Mouse (Mus musculus) lung, postnatal 14 days (tissue): ENCODE measurements around the gene 9130204L05Rik.

Experiments used
- DNase-seq: peaks from one replicate; pipeline ENCODE4 v3.0.0; 2021

The 9130204L05Rik gene

DNA sequence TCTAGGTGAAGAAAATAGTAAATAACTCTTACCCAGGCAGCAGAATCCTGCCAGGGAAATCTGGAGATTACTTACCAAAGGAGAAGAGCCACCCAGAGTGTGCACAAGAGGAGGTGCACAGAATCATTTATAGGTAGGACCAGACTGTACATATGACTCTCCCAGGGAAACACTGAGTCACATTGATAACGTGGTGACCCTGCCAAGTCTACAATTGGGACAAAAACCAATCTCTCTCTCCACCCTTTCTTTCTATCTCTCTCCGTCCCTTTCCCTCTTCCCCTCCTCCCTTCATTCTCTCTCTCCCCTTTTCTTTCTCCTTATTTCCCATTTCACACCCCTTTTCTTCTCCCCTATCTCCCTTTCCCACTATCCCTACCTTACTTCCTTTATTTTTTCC is at the start of gene 9130204L05Rik:
TSS of gene 9130204L05Rik (minus strand) at position 101 of the 400 bp plus-strand sequence.
- DNase-seq: no peak

DNA sequence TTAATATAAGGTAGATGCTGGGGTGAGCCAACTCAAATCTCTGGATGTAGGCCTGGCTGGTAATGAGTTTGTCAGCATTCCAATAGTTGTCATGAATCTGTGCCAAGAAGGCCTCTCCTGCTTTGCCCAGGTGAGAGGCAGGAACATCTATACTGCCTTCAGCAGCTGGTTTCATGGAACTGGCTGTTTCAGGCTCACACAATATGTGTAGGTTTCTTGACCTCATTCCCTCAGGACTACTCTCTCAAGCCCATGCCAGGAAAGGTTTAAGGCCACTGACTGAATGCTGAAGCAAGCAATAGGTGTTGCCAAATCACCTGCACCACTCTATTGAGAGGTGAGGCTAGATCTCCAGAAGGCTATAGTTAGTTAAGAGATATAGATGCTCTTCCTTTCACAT is 18.1 kb upstream of the 9130204L05Rik start:
- DNase-seq: no peak

DNA sequence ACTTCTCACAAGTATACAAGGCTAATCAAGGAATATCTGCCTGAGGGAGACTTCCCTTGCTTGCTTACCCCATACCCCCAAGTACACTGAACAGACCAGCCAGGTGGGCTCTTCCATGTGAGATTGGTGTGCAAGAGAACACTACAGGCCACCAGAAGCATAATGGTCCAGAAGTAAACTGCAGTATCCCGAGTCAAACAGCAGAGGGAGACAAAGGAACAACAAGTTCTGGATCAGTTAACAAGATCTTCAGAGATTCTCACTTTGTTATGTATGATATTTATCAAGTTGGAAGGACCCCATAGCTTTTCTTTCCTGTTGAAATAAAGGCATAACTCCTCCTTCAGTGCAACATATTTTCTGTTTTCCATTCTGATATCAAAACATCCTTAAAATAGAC is 31.4 kb downstream of the 9130204L05Rik start:
- DNase-seq: no peak

DNA sequence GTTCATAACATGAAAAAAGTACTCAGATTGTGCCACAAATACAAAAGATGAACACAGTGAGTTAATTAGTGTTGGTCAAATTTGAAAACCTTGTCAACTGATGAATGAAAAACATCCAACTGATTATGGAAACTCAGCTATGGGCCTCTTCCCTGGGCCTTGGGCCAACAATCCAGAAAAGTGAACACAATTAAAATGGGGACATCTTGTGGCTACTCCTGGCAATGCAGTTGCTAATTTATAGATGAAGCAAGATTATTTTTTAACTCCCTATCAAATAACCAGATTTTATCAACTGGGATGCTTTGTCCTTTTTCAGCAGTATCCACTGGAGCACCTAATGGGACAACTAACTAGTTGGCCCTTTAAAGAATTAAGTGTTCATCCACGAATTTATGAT is 37.9 kb downstream of the 9130204L05Rik start:
- no peak for DNase-seq
